8 mouse cellular contexts compared by ENCODE assay signal in genomic region chr19:16029253-16029771, GRCm38 (mm10). TPM values are rescaled to one million over a fixed set of nuclear protein-coding genes. Genes with fewer than 3 reads are reported as not detected.
DNase-seq lines count a peak whose midpoint lies in the region; ATAC-seq and TF ChIP-seq lines count a peak whose summit lies in the region.
"Not testable (repeated sequence)": the region's sequence is repeated elsewhere in the genome, so short reads cannot be mapped to it uniquely, and the experiment has no call there.

No protein-coding gene starts in this region.

- peak overlapping the region; percentile 61 for H3K4me3 ChIP-seq in brown adipose tissue, adult 24 weeks (ENCODE audit: insufficient read depth, low read depth, low read length)
- H3K4me3 ChIP-seq in heart, embryonic 15.5 days = peak overlapping the region; percentile 49
- peak overlapping the region; percentile 27; the same call in 1 of the 2 replicates for H3K4me3 ChIP-seq in kidney, embryonic 14.5 days (ENCODE audit: low read length)
- peak overlapping the region; percentile 26 for H3K4me3 ChIP-seq in limb, embryonic 14.5 days (replicated peaks; ENCODE audit: low read length)
- not testable (repeated sequence) for H3K4me3 ChIP-seq in midbrain, embryonic 12.5 days

- WGBS in heart, embryonic 15.5 days = 21% methylated on average over 7 of the region's 9 CpGs
- WGBS in kidney, embryonic 14.5 days = 29% methylated on average over 7 of the region's 9 CpGs
- 23% methylated on average over 7 of the region's 9 CpGs for WGBS in limb, embryonic 14.5 days
- WGBS in midbrain, embryonic 12.5 days = 35% methylated on average over 7 of the region's 9 CpGs

- TF ChIP-seq POLR2A in limb, embryonic 14.5 days (IDR thresholded peaks at IDR 0.05; ENCODE audit: borderline replicate concordance, extremely low read depth, insufficient read depth, insufficient read length) = not testable (repeated sequence)

- peak overlapping the region; percentile 80 for H3K27ac ChIP-seq in brown adipose tissue, adult 24 weeks (replicated peaks; ENCODE audit: low read depth, low read length)
- H3K27ac ChIP-seq in heart, embryonic 15.5 days; kidney, embryonic 14.5 days (ENCODE audit: low read depth, low read length); limb, embryonic 14.5 days (replicated peaks; ENCODE audit: low read depth, low read length); midbrain, embryonic 12.5 days (replicated peaks): not testable (repeated sequence)

- peak overlapping the region; percentile 60 for H3K4me2 ChIP-seq in heart, embryonic 15.5 days
- H3K4me2 ChIP-seq in kidney, embryonic 14.5 days (replicated peaks; ENCODE audit: low read depth, low read length) = peak overlapping the region; percentile 47
- peak overlapping the region; percentile 43 for H3K4me2 ChIP-seq in limb, embryonic 14.5 days (replicated peaks; ENCODE audit: low read depth, low read length, severe bottlenecking)
- peak overlapping the region; percentile 32 for H3K4me2 ChIP-seq in midbrain, embryonic 12.5 days (replicated peaks)

- not testable (repeated sequence) for H3K9me3 ChIP-seq in heart, embryonic 15.5 days (replicated peaks); kidney, embryonic 14.5 days (ENCODE audit: control insufficient read depth, low read length); limb, embryonic 14.5 days (ENCODE audit: control insufficient read depth, low read length); midbrain, embryonic 12.5 days

- not testable (repeated sequence) for H3K27me3 ChIP-seq in heart, embryonic 15.5 days; kidney, embryonic 14.5 days (ENCODE audit: control insufficient read depth, insufficient read depth, low read length); limb, embryonic 14.5 days (ENCODE audit: control insufficient read depth, insufficient read depth, low read length); midbrain, embryonic 12.5 days; splenic B cell, adult 2 months (ENCODE audit: control insufficient read depth, insufficient read depth, low read length, poor library complexity, severe bottlenecking)

- H3K36me3 ChIP-seq in heart, embryonic 15.5 days; kidney, embryonic 14.5 days (ENCODE audit: control insufficient read depth, insufficient read depth, low read length); limb, embryonic 14.5 days (ENCODE audit: control insufficient read depth, insufficient read depth, low read length); midbrain, embryonic 12.5 days; splenic B cell, adult 2 months (ENCODE audit: control insufficient read depth, insufficient read depth, low read length, poor library complexity, severe bottlenecking): not testable (repeated sequence)

- ATAC-seq in CD4-positive, CD25-positive, alpha-beta regulatory T cell, adult 4 months = peak; percentile 98
- peak; percentile 93 for ATAC-seq in erythroid progenitor cell, adult 5-6 weeks (replicated peaks; ENCODE audit: low FRiP score, poor library complexity, severe bottlenecking)
- ATAC-seq in heart, embryonic 15.5 days (replicated peaks; ENCODE audit: insufficient number of reproducible peaks, insufficient read depth, low FRiP score, low read depth) = peak; percentile 60; the same call in 1 of the 2 replicates
- ATAC-seq in kidney, embryonic 14.5 days (ENCODE audit: low FRiP score, low TSS enrichment) = peak; percentile 71; the same call in 1 of the 2 replicates
- ATAC-seq in limb, embryonic 14.5 days (ENCODE audit: low FRiP score, low read depth) = peak; percentile 34; the same call in 1 of the 2 replicates
- ATAC-seq in midbrain, embryonic 12.5 days (ENCODE audit: low FRiP score, low read depth) = peak; percentile 65; the same call in 1 of the 2 replicates

- peak overlapping the region; percentile 34; the same call in 1 of the 2 replicates for H3K9ac ChIP-seq in heart, embryonic 15.5 days
- H3K9ac ChIP-seq in kidney, embryonic 14.5 days (ENCODE audit: low read depth, low read length); midbrain, embryonic 12.5 days (replicated peaks): not testable (repeated sequence)
- H3K9ac ChIP-seq in limb, embryonic 14.5 days (ENCODE audit: low read depth, low read length, severe bottlenecking) = peak overlapping the region; percentile 34; the same call in 1 of the 2 replicates

- not testable (repeated sequence) for H3K4me1 ChIP-seq in brown adipose tissue, adult 24 weeks (ENCODE audit: control insufficient read depth, insufficient read depth, insufficient read length, low read length); heart, embryonic 15.5 days (replicated peaks); kidney, embryonic 14.5 days (ENCODE audit: control insufficient read depth, insufficient read depth, low read length); limb, embryonic 14.5 days (ENCODE audit: control insufficient read depth, insufficient read depth, low read length); midbrain, embryonic 12.5 days

- not testable (repeated sequence) for DNase-seq in limb, embryonic 14.5 days (ENCODE audit: low spot score)
- DNase-seq in splenic B cell, adult 2 months (ENCODE audit: low read depth, low spot score) = peak; percentile 58

RNA-seq across cellular contexts. Expression of gene Cep78, which starts 44.5 kb away (rescaled TPM):
- polyA plus RNA-seq in CD4-positive, CD25-positive, alpha-beta regulatory T cell, adult 4 months (2017; shearing (Covaris generic)) = 1 to 10 TPM; 2.2 to 3.4 TPM
- polyA plus RNA-seq in brown adipose tissue, adult 24 weeks (2012; ENCODE audit: insufficient read depth, insufficient read length, missing spikeins) = 2.2 and 4.6 TPM in 2 replicates
- total RNA-seq in erythroid progenitor cell, adult 5-6 weeks (2015; ENCODE audit: low replicate concordance) = 2.5 and 8.4 TPM in 2 replicates
- 4.1 and 8.9 TPM in 2 replicates for total RNA-seq in erythroid progenitor cell, adult 5-6 weeks (2017; ENCODE audit: low replicate concordance)
- polyA plus RNA-seq in heart, embryonic 15.5 days (2015; fragmentation: Nextera tagmentation; extraction: Ambion mirVana) = 9.8 and 14.4 TPM in 2 replicates
- 20.2 and 36.0 TPM in 2 replicates for polyA plus RNA-seq in kidney, embryonic 14.5 days (2014; fragmentation: Nextera tagmentation; extraction: Ambion mirVana)
- polyA plus RNA-seq in limb, embryonic 14.5 days (2012; rRNA removed) = 13.9 and 16.0 TPM in 2 replicates
- polyA plus RNA-seq in limb, embryonic 14.5 days (2014; fragmentation: Nextera tagmentation; extraction: Ambion mirVana) = 22.5 and 25.3 TPM in 2 replicates
- polyA plus RNA-seq in midbrain, embryonic 12.5 days (2016; fragmentation: Nextera tagmentation; extraction: Ambion mirVana) = 49.6 and 54.8 TPM in 2 replicates

Comparison
In these comparisons a context has a peak if more than half of its experiments do, and no peak if none do; other contexts are left out.
1. ATAC-seq: peak in every context shown above with its lines; median percentile 98 in CD4-positive, CD25-positive, alpha-beta regulatory T cell, adult 4 months; 93 in erythroid progenitor cell, adult 5-6 weeks; 71 in kidney, embryonic 14.5 days; 65 in midbrain, embryonic 12.5 days; 60 in heart, embryonic 15.5 days; 34 in limb, embryonic 14.5 days.